16 mouse cellular contexts compared by ENCODE assay signal in the genomic region with DNA sequence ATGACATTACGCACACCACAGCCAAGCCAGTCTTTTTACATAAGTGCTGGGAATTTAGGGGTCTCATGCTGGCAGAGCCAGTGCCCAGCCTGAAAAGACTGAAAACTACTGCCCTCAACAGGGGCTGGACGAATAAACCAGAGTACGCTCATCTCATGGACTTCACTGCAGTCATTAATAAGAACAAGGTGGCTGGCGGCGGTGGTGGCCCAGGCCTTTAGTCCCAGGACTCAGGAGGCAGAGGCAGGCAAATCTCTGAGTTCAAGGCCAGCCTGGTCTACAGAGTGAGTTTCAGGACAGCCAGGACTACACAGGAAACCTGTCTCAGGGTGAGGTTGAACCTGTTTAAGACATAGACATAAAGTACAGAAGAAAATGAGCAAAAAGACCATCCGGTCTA. TPM values are rescaled to one million over a fixed set of nuclear protein-coding genes. Genes with fewer than 3 reads are reported as not detected.
DNase-seq lines count a peak whose midpoint lies in the region; ATAC-seq and TF ChIP-seq lines count a peak whose summit lies in the region.
"Had no signal": no experiment of that assay in that cellular context is flagged by ENCODE, and none has a peak within 500 bp of the region (broad histone marks: within the 10 kb centered on the region; RNA-seq: fewer than 3 reads in every experiment).

No protein-coding gene starts in this region.

- no peaks in the 10 kb centered on the region for H3K9me3 ChIP-seq in embryonic facial prominence, embryonic 12.5 days
- no peaks in the 10 kb centered on the region for H3K9me3 ChIP-seq in embryonic facial prominence, embryonic 10.5 days
- H3K9me3 ChIP-seq in kidney, embryonic 16.5 days (ENCODE audit: low read length): no peaks in the 10 kb centered on the region
- no peaks in the 10 kb centered on the region for H3K9me3 ChIP-seq in CH12.LX (replicated peaks; ENCODE audit: low read length)
- no peaks in the 10 kb centered on the region for H3K9me3 ChIP-seq in liver, embryonic 12.5 days (replicated peaks)

- peaks cover 10% of the 10 kb centered on the region for H3K4me1 ChIP-seq in embryonic facial prominence, embryonic 12.5 days
- peaks cover 27% of the 10 kb centered on the region for H3K4me1 ChIP-seq in embryonic facial prominence, embryonic 10.5 days
- peaks cover 15% of the 10 kb centered on the region for H3K4me1 ChIP-seq in kidney, embryonic 16.5 days (ENCODE audit: insufficient read depth, low read length)
- peaks cover 13 to 63% of the 10 kb centered on the region in 2 experiments for H3K4me1 ChIP-seq in CH12.LX (ENCODE audit: control insufficient read depth in 1 of 2, insufficient read depth in 2 of 2)
- H3K4me1 ChIP-seq in liver, embryonic 12.5 days: peaks cover 84% of the 10 kb centered on the region

- ATAC-seq in embryonic facial prominence, embryonic 12.5 days (ENCODE audit: insufficient number of reproducible peaks, insufficient read depth, low FRiP score, low TSS enrichment): no peak
- ATAC-seq in kidney, embryonic 16.5 days (ENCODE audit: low FRiP score, low TSS enrichment): no peak
- ATAC-seq in liver, embryonic 12.5 days: no peak

- DNase-seq in embryonic facial prominence, embryonic 10.5 days (ENCODE audit: low spot score): no peak
- no peak for DNase-seq in kidney, adult 18-20 months
- no peak for DNase-seq in CH12.LX (ENCODE audit: extremely low read depth)
- no peak for DNase-seq in embryo, embryonic 9.5 days (ENCODE audit: extremely low spot score)
- no peak for DNase-seq in frontal cortex, postnatal 14 days (ENCODE audit: low spot score in 2 of 2)
- DNase-seq: adrenal gland, postnatal 36 days; cerebellum, adult 11 months; gastrocnemius, postnatal 14 days; kidney, postnatal 10 days; lung, adult 18-20 months had no signal

- 0 out of 2 replicates have a peak overlapping the region, but pooled peaks have one; percentile 3 for H3K4me2 ChIP-seq in embryonic facial prominence, embryonic 12.5 days (replicated peaks)
- no peak overlapping the region for H3K4me2 ChIP-seq in kidney, embryonic 16.5 days (replicated peaks; ENCODE audit: low read depth, low read length)
- H3K4me2 ChIP-seq in CH12.LX (ENCODE audit: insufficient read depth, low read depth, poor library complexity, severe bottlenecking): peak overlapping the region; percentile 3; the same call in 1 of the 2 replicates
- H3K4me2 ChIP-seq in liver, embryonic 12.5 days: peak overlapping the region; percentile 81

- in situ Hi-C loops in CH12.LX (cut with MboI; ENCODE audit: low pct_ligation_motif_present, low pct_unique_long_range_greater_than_20kb, low sequenced_read_pairs): no loop called here

- WGBS in embryonic facial prominence, embryonic 12.5 days: 94% methylated on average over 6 of the region's 6 CpGs
- whole genome bisulfite sequencing in embryonic facial prominence, embryonic 10.5 days: 92% methylated on average over 6 of the region's 6 CpGs
- WGBS in kidney, embryonic 16.5 days: 91% methylated on average over 6 of the region's 6 CpGs
- WGBS in liver, embryonic 12.5 days (ENCODE audit: insufficient replicate concordance): 82% methylated on average over 6 of the region's 6 CpGs

- H3K27ac ChIP-seq in embryonic facial prominence, embryonic 12.5 days: 0 out of 2 replicates have a peak overlapping the region, but pooled peaks have one; percentile 11
- H3K27ac ChIP-seq in embryonic facial prominence, embryonic 10.5 days (replicated peaks): no peak overlapping the region
- no peak overlapping the region for H3K27ac ChIP-seq in kidney, embryonic 16.5 days (ENCODE audit: low read length)
- H3K27ac ChIP-seq in CH12.LX (ENCODE audit: insufficient read depth, low read depth): no peak overlapping the region
- H3K27ac ChIP-seq in liver, embryonic 12.5 days: peak overlapping the region; percentile 99

- H3K79me2 ChIP-seq in CH12.LX (replicated peaks; ENCODE audit: control insufficient read depth, extremely low read depth, insufficient read depth, poor library complexity, severe bottlenecking): peaks cover 12% of the 10 kb centered on the region

- no peak overlapping the region for H3K9ac ChIP-seq in embryonic facial prominence, embryonic 12.5 days
- 0 out of 2 replicates have a peak overlapping the region, but pooled peaks have one; percentile 18 for H3K9ac ChIP-seq in kidney, embryonic 16.5 days (replicated peaks; ENCODE audit: low read length)
- no peak overlapping the region for H3K9ac ChIP-seq in CH12.LX (ENCODE audit: insufficient read depth, low read depth)
- H3K9ac ChIP-seq in liver, embryonic 12.5 days: peak overlapping the region; percentile 75

- TF ChIP-seq EP300 in CH12.LX (IDR thresholded peaks at IDR 0.05; ENCODE audit: low read length): no peak

- TF ChIP-seq POLR2A in CH12.LX (IDR thresholded peaks at IDR 0.05; ENCODE audit: low read depth, low read length): no peak

- H3K27me3 ChIP-seq in embryonic facial prominence, embryonic 12.5 days: no peaks in the 10 kb centered on the region
- H3K27me3 ChIP-seq in embryonic facial prominence, embryonic 10.5 days (replicated peaks; ENCODE audit: low read depth, poor library complexity, severe bottlenecking): 0 out of 2 replicates have a peak, but pooled peaks cover 4% of the 10 kb centered on the region
- no peaks in the 10 kb centered on the region for H3K27me3 ChIP-seq in kidney, embryonic 16.5 days (ENCODE audit: insufficient read depth, low read length)
- H3K27me3 ChIP-seq in CH12.LX (replicated peaks): no peaks in the 10 kb centered on the region
- no peaks in the 10 kb centered on the region; the same call in 1 of the 2 replicates for H3K27me3 ChIP-seq in liver, embryonic 12.5 days (replicated peaks)

- no peak for TF ChIP-seq RAD21 in CH12.LX (IDR thresholded peaks at IDR 0.05; ENCODE audit: low read depth, low read length)

- dilution Hi-C loops in CH12.LX (cut with MboI; ENCODE audit: extremely low pct_ligation_motif_present, extremely low pct_unique_long_range_greater_than_20kb, low sequenced_read_pairs): no loop called here

- no peak overlapping the region for H3K4me3 ChIP-seq in embryonic facial prominence, embryonic 12.5 days
- no peak overlapping the region for H3K4me3 ChIP-seq in embryonic facial prominence, embryonic 10.5 days
- H3K4me3 ChIP-seq in kidney, embryonic 16.5 days (ENCODE audit: low read length): no peak overlapping the region
- no peak overlapping the region for H3K4me3 ChIP-seq in CH12.LX (replicated peaks in 1 of 3; ENCODE audit: low read depth in 2 of 3, low read length in 2 of 3, poor library complexity in 1 of 3)
- peak overlapping the region; percentile 7; the same call in 1 of the 2 replicates for H3K4me3 ChIP-seq in liver, embryonic 12.5 days

- H3K36me3 ChIP-seq in embryonic facial prominence, embryonic 12.5 days: no peaks in the 10 kb centered on the region
- H3K36me3 ChIP-seq in embryonic facial prominence, embryonic 10.5 days (replicated peaks): peaks cover 17% of the 10 kb centered on the region
- no peaks in the 10 kb centered on the region for H3K36me3 ChIP-seq in kidney, embryonic 16.5 days (ENCODE audit: insufficient read depth, low read length)
- peaks cover 12 to 37% of the 10 kb centered on the region in 2 experiments for H3K36me3 ChIP-seq in CH12.LX (replicated peaks in 1 of 2; ENCODE audit: control insufficient read depth in 1 of 2, insufficient read depth in 1 of 2, low read length in 1 of 2)
- H3K36me3 ChIP-seq in liver, embryonic 12.5 days: peaks cover 25% of the 10 kb centered on the region

- TF ChIP-seq CTCF in CH12.LX (conservative IDR thresholded peaks at IDR 0.05 in 1 of 2, IDR thresholded peaks at IDR 0.05 in 1 of 2; ENCODE audit: low read depth in 2 of 2, low read length in 2 of 2): no peak

RNA-seq across cellular contexts. Expression of a gene that starts 1.3 kb away (rescaled TPM):
- polyA plus RNA-seq in embryonic facial prominence, embryonic 12.5 days (2016; fragmentation: Nextera tagmentation; extraction: Ambion mirVana): 47.9 and 48.2 TPM in 2 replicates
- 45.9 and 47.8 TPM in 2 replicates for polyA plus RNA-seq in embryonic facial prominence, embryonic 10.5 days (2016; fragmentation: Nextera tagmentation; extraction: Ambion mirVana)
- 50.2 and 50.8 TPM in 2 replicates for polyA plus RNA-seq in kidney, embryonic 16.5 days (2015; fragmentation: Nextera tagmentation; extraction: Ambion mirVana)
- total RNA-seq in CH12.LX (2012; rRNA removed): 51.7 and 58.7 TPM in 2 replicates
- 43.1 and 47.9 TPM in 2 replicates for total RNA-seq in CH12.LX (2014; rRNA removed)
- polyA plus RNA-seq in CH12.LX (2012; ENCODE audit: insufficient read length, low read depth): 66.8 and 79.8 TPM in 2 replicates
- 34.6 and 39.1 TPM in 2 replicates for polyA plus RNA-seq in liver, embryonic 12.5 days (2016; fragmentation: Nextera tagmentation; extraction: Ambion mirVana)

RNA-seq across cellular contexts. Expression of a gene that starts 10.0 kb away (rescaled TPM):
- polyA plus RNA-seq in embryonic facial prominence, embryonic 12.5 days (2016; fragmentation: Nextera tagmentation; extraction: Ambion mirVana): 1,599 and 1,804 TPM in 2 replicates
- polyA plus RNA-seq in embryonic facial prominence, embryonic 10.5 days (2016; fragmentation: Nextera tagmentation; extraction: Ambion mirVana): 2,457 and 2,745 TPM in 2 replicates
- polyA plus RNA-seq in kidney, embryonic 16.5 days (2015; fragmentation: Nextera tagmentation; extraction: Ambion mirVana): 20.0 and 23.7 TPM in 2 replicates
- total RNA-seq in CH12.LX (2012; rRNA removed) (not detected in 2 replicates), CH12.LX (2014; rRNA removed) (not detected in 2 replicates)
- polyA plus RNA-seq in CH12.LX (2012; ENCODE audit: insufficient read length, low read depth): not detected in 2 replicates
- polyA plus RNA-seq in liver, embryonic 12.5 days (2016; fragmentation: Nextera tagmentation; extraction: Ambion mirVana): 1,859 and 1,982 TPM in 2 replicates
- total RNA-seq: adrenal gland, postnatal 36 days; gastrocnemius, postnatal 14 days; left cerebral cortex, adult 18-20 months; megakaryocyte progenitor cell, adult 5-6 weeks; MEL had no signal

RNA-seq across cellular contexts. Expression of a gene that starts 17.1 kb away (rescaled TPM):
- 3,181 and 3,391 TPM in 2 replicates for polyA plus RNA-seq in embryonic facial prominence, embryonic 12.5 days (2016; fragmentation: Nextera tagmentation; extraction: Ambion mirVana)
- polyA plus RNA-seq in embryonic facial prominence, embryonic 10.5 days (2016; fragmentation: Nextera tagmentation; extraction: Ambion mirVana): 1,672 and 2,000 TPM in 2 replicates
- 4,198 and 4,493 TPM in 2 replicates for polyA plus RNA-seq in kidney, embryonic 16.5 days (2015; fragmentation: Nextera tagmentation; extraction: Ambion mirVana)
- 1.9 and 4.9 TPM in 2 replicates for total RNA-seq in CH12.LX (2012; rRNA removed)
- 4.1 and 5.2 TPM in 2 replicates for total RNA-seq in CH12.LX (2014; rRNA removed)
- 3.3 and 4.7 TPM in 2 replicates for polyA plus RNA-seq in CH12.LX (2012; ENCODE audit: insufficient read length, low read depth)
- 52,845 and 54,272 TPM in 2 replicates for polyA plus RNA-seq in liver, embryonic 12.5 days (2016; fragmentation: Nextera tagmentation; extraction: Ambion mirVana)

RNA-seq across cellular contexts. Expression of a gene that starts 20.6 kb away (rescaled TPM):
- polyA plus RNA-seq in embryonic facial prominence, embryonic 12.5 days (2016; fragmentation: Nextera tagmentation; extraction: Ambion mirVana): 2.5 and 4.6 TPM in 2 replicates
- polyA plus RNA-seq in embryonic facial prominence, embryonic 10.5 days (2016; fragmentation: Nextera tagmentation; extraction: Ambion mirVana): 3.9 and 6.1 TPM in 2 replicates
- polyA plus RNA-seq in kidney, embryonic 16.5 days (2015; fragmentation: Nextera tagmentation; extraction: Ambion mirVana): 1.1 and 1.5 TPM in 2 replicates
- total RNA-seq in CH12.LX (2012; rRNA removed): not detected in 2 replicates
- not detected in 2 replicates for total RNA-seq in CH12.LX (2014; rRNA removed)
- not detected in 2 replicates for polyA plus RNA-seq in CH12.LX (2012; ENCODE audit: insufficient read length, low read depth)
- 116 and 122 TPM in 2 replicates for polyA plus RNA-seq in liver, embryonic 12.5 days (2016; fragmentation: Nextera tagmentation; extraction: Ambion mirVana)
- total RNA-seq: adrenal gland, postnatal 36 days; megakaryocyte progenitor cell, adult 5-6 weeks had no signal

RNA-seq across cellular contexts. Expression of a gene that starts 30.1 kb away (rescaled TPM):
- polyA plus RNA-seq in embryonic facial prominence, embryonic 12.5 days (2016; fragmentation: Nextera tagmentation; extraction: Ambion mirVana): 6,828 and 7,450 TPM in 2 replicates
- polyA plus RNA-seq in embryonic facial prominence, embryonic 10.5 days (2016; fragmentation: Nextera tagmentation; extraction: Ambion mirVana): 3,087 and 3,755 TPM in 2 replicates
- polyA plus RNA-seq in kidney, embryonic 16.5 days (2015; fragmentation: Nextera tagmentation; extraction: Ambion mirVana): 10,418 and 11,416 TPM in 2 replicates
- total RNA-seq in CH12.LX (2012; rRNA removed): 2.6 and 4.6 TPM in 2 replicates
- 2.9 and 3.1 TPM in 2 replicates for total RNA-seq in CH12.LX (2014; rRNA removed)
- 10.3 and 13.3 TPM in 2 replicates for polyA plus RNA-seq in CH12.LX (2012; ENCODE audit: insufficient read length, low read depth)
- 121,851 and 123,321 TPM in 2 replicates for polyA plus RNA-seq in liver, embryonic 12.5 days (2016; fragmentation: Nextera tagmentation; extraction: Ambion mirVana)

Comparison
In these comparisons a context has a peak if more than half of its experiments do, and no peak if none do; other contexts are left out.
1. H3K27ac ChIP-seq: peak in embryonic facial prominence, embryonic 12.5 days (single experiment) and liver, embryonic 12.5 days (single experiment); none in embryonic facial prominence, embryonic 10.5 days (single experiment), kidney, embryonic 16.5 days (single experiment) and CH12.LX (single experiment).
2. H3K9ac ChIP-seq: peak in kidney, embryonic 16.5 days (single experiment) and liver, embryonic 12.5 days (single experiment); none in embryonic facial prominence, embryonic 12.5 days (single experiment) and CH12.LX (single experiment).
3. RNA of a gene that starts 10.0 kb away (polyA plus RNA-seq): 2,457 to 2,745 TPM in embryonic facial prominence, embryonic 10.5 days, 1,859 to 1,982 TPM in liver, embryonic 12.5 days and 1,599 to 1,804 TPM in embryonic facial prominence, embryonic 12.5 days; 20.0 to 23.7 TPM in kidney, embryonic 16.5 days and not detected in CH12.LX; every median in the first group is over 10 times any median in the second.
4. RNA of a gene that starts 17.1 kb away (polyA plus RNA-seq): 52,845 to 54,272 TPM in liver, embryonic 12.5 days, 4,198 to 4,493 TPM in kidney, embryonic 16.5 days, 3,181 to 3,391 TPM in embryonic facial prominence, embryonic 12.5 days and 1,672 to 2,000 TPM in embryonic facial prominence, embryonic 10.5 days; 3.3 to 4.7 TPM in CH12.LX; every median in the first group is over 100 times any median in the second.